Mouse (Mus musculus) heart, postnatal 25 days (tissue): ENCODE results near the gene Cyb561d1. TPM values are rescaled to one million over a fixed set of nuclear protein-coding genes. Genes with fewer than 3 reads are reported as not detected.

ENCODE experiments used
- total RNA-seq, 2 experiments: library from RNA; stranded (reverse); gene quantifications; 2 replicates each; pipeline ENCODE4 v1.2.3; 2021

Gene Cyb561d1
- total RNA-seq, 2 experiments from 2014 or later, result 4.9 to 5.1 TPM

Other genes starting within 250 kb of the Cyb561d1 start
- not detected for gene Gstm3, start 231.9 kb downstream of the Cyb561d1 start, total RNA-seq
- gene Gstm2, start 214.8 kb downstream of the Cyb561d1 start, total RNA-seq, result 100 to 1,000 TPM; 137 to 156 TPM
- 100 to 1,000 TPM; 224 to 232 TPM for gene Gstm1, start 183.2 kb downstream of the Cyb561d1 start, total RNA-seq
- gene Gstm4, start 156.3 kb downstream of the Cyb561d1 start, total RNA-seq, result 10 to 100 TPM; 10.9 TPM
- gene Ampd2, start 114.6 kb downstream of the Cyb561d1 start, total RNA-seq, result 1 to 10 TPM; 4.7 to 6.2 TPM
- gene Gnat2, start 108.4 kb downstream of the Cyb561d1 start, total RNA-seq, result not detected
- gene Gnai3, start 55.1 kb downstream of the Cyb561d1 start, total RNA-seq, result 10 to 100 TPM; 18.5 to 21.3 TPM
- gene Gpr61, start 46.3 kb downstream of the Cyb561d1 start, total RNA-seq, result not detected
- 10 to 100 TPM; 12.2 to 12.5 TPM for gene Amigo1, start 14.9 kb downstream of the Cyb561d1 start, total RNA-seq
- gene Atxn7l2, start 9.7 kb upstream of the Cyb561d1 start, total RNA-seq, result 1 to 10 TPM; 2.4 to 3.3 TPM
- gene Sypl2, start 25.4 kb upstream of the Cyb561d1 start, total RNA-seq, result under 1 TPM; 0.57 to 0.87 TPM
- gene Psma5, start 55.7 kb upstream of the Cyb561d1 start, total RNA-seq, result 10 to 100 TPM; 52.5 to 53.8 TPM
- 10 to 100 TPM; 17.1 to 18.9 TPM for gene Sort1, start 82.9 kb upstream of the Cyb561d1 start, total RNA-seq
- 10 to 100 TPM; 58.9 to 60.3 TPM for gene Mybphl, start 163.7 kb upstream of the Cyb561d1 start, total RNA-seq
- under 1 TPM; 0.16 to 0.45 TPM for gene Psrc1, start 182.6 kb upstream of the Cyb561d1 start, total RNA-seq
- 1 to 10 TPM; 4.2 to 5.3 TPM for gene Celsr2, start 214.3 kb upstream of the Cyb561d1 start, total RNA-seq
- 10 to 100 TPM; 80.8 to 81.5 TPM for gene Sars, start 244.0 kb upstream of the Cyb561d1 start, total RNA-seq